Mouse (Mus musculus) left cerebral cortex, adult 9 months (tissue): ENCODE measurements at regions not wholly inside any gene's neighbourhood (a gene's known extent, or its start where the extent isn't known, plus 50 kb on each side); places are given as distances from the start of the nearest gene placed in this dataset.

Source experiments
- DNase-seq, 2 experiments: peaks; one replicate each; pipeline ENCODE4 v3.0.0; 2022; ENCODE audit warnings: low spot score in 2 of 2

DNA sequence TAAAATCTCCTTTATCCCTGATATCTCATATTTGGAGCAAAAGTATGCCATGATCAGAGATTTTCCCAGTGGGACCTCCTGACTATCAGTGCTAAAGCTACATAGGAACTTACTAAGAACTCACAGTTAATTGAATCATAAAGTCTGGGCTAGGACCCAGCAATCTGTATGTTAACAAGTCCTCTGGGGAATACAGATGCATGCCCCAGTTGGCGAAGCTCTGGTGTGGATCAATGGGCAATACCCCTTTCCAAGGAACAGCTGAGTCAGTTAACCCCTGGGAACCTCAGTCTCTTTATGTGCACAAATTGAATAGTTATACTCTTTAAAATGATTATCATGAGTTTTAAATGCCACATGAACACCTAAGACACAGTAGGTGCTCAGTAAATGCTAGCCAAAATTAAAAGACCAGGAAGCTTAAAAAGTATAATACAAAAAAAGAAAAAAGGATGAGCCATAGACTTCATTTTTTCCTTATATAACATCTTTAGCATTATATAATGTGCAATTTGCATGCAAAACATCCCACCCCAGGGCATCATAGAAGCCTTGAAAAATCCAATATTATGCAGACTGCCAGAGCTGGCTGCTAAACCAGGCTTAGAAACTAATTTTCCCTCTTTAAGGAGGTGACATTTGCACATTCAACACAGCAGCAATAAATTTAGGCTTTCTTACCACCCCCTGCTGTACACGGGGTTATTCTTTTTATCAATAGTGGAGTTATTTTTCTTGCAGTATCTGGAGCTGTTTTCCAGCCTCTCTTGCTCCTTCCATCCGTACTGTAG lies 202.7 kb downstream of the Gm16223 start:
- peak; percentile 54 for DNase-seq

GRCm38 (mm10) chr5:42272001-42272400 lies 204.2 kb downstream of the Gm16223 start:
- peak; percentile 84 to 88 for DNase-seq

GRCm38 (mm10) chr5:42278617-42279296 lies 211.0 kb downstream of the Gm16223 start:
- DNase-seq, result no peak
